Comparison of ENCODE assay signal across 1 mouse cellular context in genomic region chr6:142748057-142748708, GRCm38 (mm10).
TF ChIP-seq lines count a peak whose summit lies in the region.

No protein-coding gene starts in this region.

TF ChIP-seq in MEL, 35 proteins besides CTCF, POLR2A, EP300 and RAD21 (continued from another document):
- TF ChIP-seq NRF1 (IDR thresholded peaks at IDR 0.05; ENCODE audit: insufficient read depth, low read depth, low read length, poor library complexity, severe bottlenecking) (no peak), GATA1 (IDR thresholded peaks at IDR 0.05; ENCODE audit: low read depth, low read length) (no peak)
TF ChIP-seq in MEL: peak in this region for 4.
